Mouse (Mus musculus) gastrocnemius, postnatal 10 days (tissue): ENCODE measurements around the gene Gm6358. TPM values are rescaled to one million over a fixed set of nuclear protein-coding genes. Genes with fewer than 3 reads are reported as not detected.
"Not testable (repeated sequence)": the region's sequence is repeated elsewhere in the genome, so short reads cannot be mapped to it uniquely, and the experiment has no call there.

Experiments
- DNase-seq: peaks from one replicate; pipeline ENCODE4 v3.0.0; 2021; ENCODE audit warnings: mixed read lengths
- long read RNA-seq, 2 experiments: library from polyadenylated mRNA; stranded (forward); transcript quantifications; one replicate each; pipeline ENCODE4 v2.0.0; 2021
- total RNA-seq, 2 experiments: library from RNA; stranded (reverse); gene quantifications; 2 replicates each; pipeline ENCODE4 v1.2.3; 2021

Gene Gm6358
- total RNA-seq: not detected
- long read RNA-seq, experiment 1: 0 reads
- long read RNA-seq, experiment 2: 0 reads

DNA sequence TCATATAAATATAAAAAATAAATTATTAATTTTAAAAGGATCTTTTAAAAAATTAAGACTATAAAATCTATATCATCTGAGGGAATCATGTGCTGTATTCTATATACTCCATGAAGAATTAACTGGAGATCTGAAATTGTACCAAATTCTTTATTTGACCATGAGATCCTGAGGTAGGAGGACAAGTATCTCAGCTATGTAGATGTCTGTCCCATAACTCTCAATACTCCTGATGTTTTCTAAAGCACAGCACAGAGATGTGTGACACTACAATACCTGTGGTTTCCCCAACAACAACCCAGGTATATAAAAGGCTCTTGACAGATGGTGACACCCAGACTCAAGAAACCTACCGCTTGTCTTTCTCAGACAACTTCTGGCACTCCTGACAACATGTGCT lies at the start of gene Gm6358:
Gene Gm6358 (plus strand): TSS at position 301 of the 400 bp plus-strand sequence.
- DNase-seq: no peak

DNA sequence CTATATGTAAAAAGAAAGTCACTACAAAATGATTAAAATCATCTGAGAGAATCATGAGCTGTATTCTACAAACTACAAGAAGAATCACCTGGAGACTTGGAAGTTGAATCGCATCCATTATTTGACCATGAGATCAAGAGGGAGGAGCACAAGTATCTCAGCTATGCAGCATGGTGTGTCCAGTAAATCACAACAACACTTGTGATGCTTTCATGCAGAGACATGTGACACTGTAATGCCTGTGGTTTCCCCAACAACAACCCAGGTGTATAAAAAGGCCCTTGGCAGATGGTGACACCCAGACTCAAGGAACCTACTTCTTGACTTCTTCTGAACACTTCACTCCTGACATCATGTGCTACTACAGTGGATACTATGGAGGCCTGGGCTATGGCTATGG lies 10.1 kb downstream of the Gm6358 start, which contains the start of gene Gm10061:
Gene Gm10061 (plus strand): TSS at position 301 of the 400 bp plus-strand sequence.
- DNase-seq: no peak

DNA sequence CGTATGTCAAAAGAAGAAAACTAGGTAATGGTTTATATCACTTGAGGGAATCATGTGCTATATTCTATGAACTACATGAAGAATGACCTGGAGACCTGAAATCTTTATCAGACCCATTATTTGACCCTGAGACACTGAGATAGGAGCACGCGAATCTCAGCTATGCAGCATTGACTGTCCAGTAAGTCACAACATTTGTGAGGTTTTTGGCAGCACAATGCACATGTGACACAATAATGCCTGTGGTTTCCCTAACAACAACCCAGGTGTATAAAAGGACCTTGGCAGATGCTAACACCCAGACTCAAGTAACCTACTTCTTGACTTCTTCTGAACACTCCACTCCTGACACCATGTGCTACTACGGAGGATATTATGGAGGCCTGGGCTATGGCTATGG lies 17.0 kb downstream of the Gm6358 start, which contains the start of gene Gm9789:
Gene Gm9789 (plus strand): TSS at position 301 of the 400 bp plus-strand sequence.
- DNase-seq: no peak

DNA sequence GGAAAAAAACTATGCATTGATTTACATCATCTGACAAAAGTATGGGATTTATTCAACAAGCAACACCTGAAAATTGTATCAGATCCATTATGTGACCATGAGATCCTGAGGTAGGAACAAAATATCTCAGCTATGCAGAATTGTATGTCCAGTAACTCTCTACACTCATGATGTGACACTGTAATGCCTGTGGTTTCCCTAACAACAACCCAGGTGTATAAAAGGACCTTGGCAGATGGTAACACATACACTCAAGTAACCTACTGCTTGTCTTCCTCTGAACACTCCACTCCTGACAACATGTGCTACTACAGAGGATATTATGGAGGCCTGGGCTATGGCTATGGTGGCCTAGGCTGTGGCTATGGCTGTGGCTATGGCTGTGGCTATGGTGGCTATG lies 28.5 kb downstream of the Gm6358 start, which contains the start of gene Gm7735:
Gene Gm7735 (plus strand): TSS at position 301 of the 400 bp plus-strand sequence.
- DNase-seq: not testable (repeated sequence)

DNA sequence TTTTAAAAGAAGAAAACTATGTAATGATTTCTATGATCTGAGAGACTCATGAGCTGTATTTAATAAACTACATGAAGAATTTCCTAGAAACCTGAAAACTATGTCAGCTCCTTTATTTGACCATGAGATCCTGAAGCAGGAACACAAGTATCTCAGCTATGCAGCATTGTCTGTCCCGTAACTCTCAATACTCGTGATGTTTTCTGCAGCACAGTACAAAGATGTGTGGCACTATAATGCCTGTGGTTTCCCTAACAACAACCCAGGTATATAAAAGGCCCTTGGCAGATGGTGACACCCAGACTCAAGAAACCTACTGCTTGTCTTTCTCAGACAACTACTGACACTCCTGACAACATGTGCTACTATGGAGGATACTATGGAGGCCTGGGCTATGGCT lies 33.8 kb downstream of the Gm6358 start, which contains the start of gene 1110057P08Rik:
Gene 1110057P08Rik (plus strand): TSS at position 301 of the 400 bp plus-strand sequence.
- no peak for DNase-seq

DNA sequence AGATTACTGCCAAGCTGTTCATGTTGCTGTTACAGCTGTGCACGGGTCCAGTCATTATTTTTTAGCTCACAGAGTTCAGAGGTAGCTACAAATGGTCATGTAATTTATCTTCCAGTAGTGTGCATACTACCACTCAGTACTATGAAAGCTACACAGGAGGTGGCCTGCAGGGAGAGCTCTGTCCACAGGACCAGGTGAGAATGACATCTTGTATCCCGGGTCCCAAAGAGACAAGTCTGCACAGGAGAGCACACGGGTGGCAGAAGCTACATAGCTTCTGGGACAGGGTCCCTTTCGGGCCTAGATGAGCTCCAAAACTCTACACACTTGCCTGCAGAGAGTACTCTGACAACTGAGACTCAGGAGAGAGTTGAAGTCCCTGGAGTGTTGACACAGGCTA lies 48.0 kb downstream of the Gm6358 start:
- DNase-seq: no peak

Other genes with a start within 250 kb of the Gm6358 start
- not detected for gene Krtap19-5, start 244.4 kb upstream of the Gm6358 start, total RNA-seq
- not detected for gene Krtap19-9b, start 208.6 kb upstream of the Gm6358 start, total RNA-seq
- gene Krtap16-3, start 178.0 kb upstream of the Gm6358 start, total RNA-seq: not detected
- gene Krtap22-2, start 130.1 kb upstream of the Gm6358 start, total RNA-seq: not detected
- under 1 TPM in 1 of 2 experiments, not detected in 1; 0.63 TPM for gene Gm10229, start 125.6 kb upstream of the Gm6358 start, total RNA-seq
- gene Krtap6-1, start 109.2 kb upstream of the Gm6358 start, total RNA-seq: not detected
- gene Gm10228, start 99.4 kb upstream of the Gm6358 start, total RNA-seq: under 1 TPM in 1 of 2 experiments, not detected in 1; 0.96 TPM
- gene Krtap6-5, start 93.0 kb upstream of the Gm6358 start, total RNA-seq: not detected
- not detected for gene 1110025L11Rik, start 76.8 kb upstream of the Gm6358 start, total RNA-seq
- not detected for gene Krtap6-3, start 56.8 kb upstream of the Gm6358 start, total RNA-seq
- not detected for gene Gm10061, start 10.2 kb downstream of the Gm6358 start, total RNA-seq
- not detected for gene Gm9789, start 17.1 kb downstream of the Gm6358 start, total RNA-seq
- not detected for gene Gm7735, start 28.6 kb downstream of the Gm6358 start, total RNA-seq
- not detected for gene 1110057P08Rik, start 33.9 kb downstream of the Gm6358 start, total RNA-seq
- not detected for gene Krtap20-2, start 65.0 kb downstream of the Gm6358 start, total RNA-seq